Mouse (Mus musculus): Measurements from ENCODE around the gene 1110065P20Rik.

The 1110065P20Rik gene

GRCm38 (mm10) chr4:124843493-124843892 lies 7.5 kb downstream of the 1110065P20Rik start:
- no peak for DNase-seq (ENCODE audit: low read depth, low spot score)

- DNase-seq (ENCODE audit: low read depth, low spot score) = no peak
Observed at GRCm38 (mm10) chr4:124840998-124841397, 10.0 kb downstream of the 1110065P20Rik start.

GRCm38 (mm10) chr4:124838035-124838700 lies 12.8 kb downstream of the 1110065P20Rik start:
- no peak for DNase-seq (ENCODE audit: low read depth, low spot score)

- DNase-seq (ENCODE audit: low read depth, low spot score) = no peak
Observed at GRCm38 (mm10) chr4:124832796-124833195, 18.2 kb downstream of the 1110065P20Rik start.

- DNase-seq (ENCODE audit: low read depth, low spot score) = no peak
Observed at GRCm38 (mm10) chr4:124829671-124830070, 21.3 kb downstream of the 1110065P20Rik start.

- no peak for DNase-seq (ENCODE audit: low read depth, low spot score)
Observed at GRCm38 (mm10) chr4:124825371-124825965, 25.5 kb downstream of the 1110065P20Rik start.

- no peak for DNase-seq (ENCODE audit: low read depth, low spot score)
Observed at GRCm38 (mm10) chr4:124824967-124825366, 26.0 kb downstream of the 1110065P20Rik start.

- DNase-seq (ENCODE audit: low read depth, low spot score) = no peak
Observed at GRCm38 (mm10) chr4:124818832-124819231, 32.2 kb downstream of the 1110065P20Rik start.

- DNase-seq (ENCODE audit: low read depth, low spot score) = peak; percentile 19
Observed at GRCm38 (mm10) chr4:124817803-124818202, 33.2 kb downstream of the 1110065P20Rik start.

GRCm38 (mm10) chr4:124815901-124816300 lies 35.1 kb downstream of the 1110065P20Rik start:
- no peak for DNase-seq (ENCODE audit: low read depth, low spot score)

- DNase-seq (ENCODE audit: low read depth, low spot score) = no peak
Observed at GRCm38 (mm10) chr4:124811347-124811975, 39.5 kb downstream of the 1110065P20Rik start.

GRCm38 (mm10) chr4:124810056-124810455 lies 40.9 kb downstream of the 1110065P20Rik start:
- no peak for DNase-seq (ENCODE audit: low read depth, low spot score)

- DNase-seq (ENCODE audit: low read depth, low spot score) = no peak
Observed at GRCm38 (mm10) chr4:124809136-124809883, 41.7 kb downstream of the 1110065P20Rik start.

- DNase-seq (ENCODE audit: low read depth, low spot score) = no peak
Observed at GRCm38 (mm10) chr4:124808511-124808910, 42.5 kb downstream of the 1110065P20Rik start.

- DNase-seq (ENCODE audit: low read depth, low spot score) = no peak
Observed at GRCm38 (mm10) chr4:124803406-124803805, 47.6 kb downstream of the 1110065P20Rik start.

GRCm38 (mm10) chr4:124802309-124803260 lies 48.4 kb downstream of the 1110065P20Rik start:
- peak; percentile 94 for DNase-seq (ENCODE audit: low read depth, low spot score)

GRCm38 (mm10) chr4:124801552-124802308 lies 49.3 kb downstream of the 1110065P20Rik start, which contains the start of gene Mtf1:
Gene Mtf1, plus strand, starts transcription at chr4:124802104.
- DNase-seq (ENCODE audit: low read depth, low spot score) = peak; percentile 85

All from embryo, embryonic 11.5 days (tissue).